Mouse (Mus musculus): Measurements from ENCODE around the gene Gli2. TPM values are rescaled to one million over a fixed set of nuclear protein-coding genes. Genes with fewer than 3 reads are reported as not detected.

Gene Gli2
- total RNA-seq, 1 experiment = 9.8 TPM

DNA sequence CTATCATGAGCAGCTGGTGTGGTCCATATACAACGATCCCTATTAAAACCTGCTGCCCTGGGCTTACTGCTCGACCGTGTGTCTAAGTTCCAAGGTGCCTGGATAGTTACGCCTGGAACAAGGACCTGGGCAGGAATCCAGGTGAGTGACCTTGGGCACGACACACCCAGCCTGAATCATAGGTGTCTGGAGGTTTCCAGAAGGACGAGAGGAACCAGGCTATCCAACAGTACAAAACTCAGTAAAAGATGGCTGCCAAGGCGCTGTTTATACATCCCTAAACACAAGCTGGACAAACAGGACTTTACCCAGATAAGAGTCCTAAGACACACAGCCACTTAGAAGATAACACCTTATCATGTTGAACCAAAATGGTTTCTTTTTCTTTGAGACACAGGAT, 94.8 kb downstream of the Gli2 start:
- Histone ChIP-seq H3K9ac (ENCODE audit: insufficient read depth, low read depth, low read length, poor library complexity, severe bottlenecking) (no peak overlapping the region), H3K9me3 (ENCODE audit: control insufficient read depth, insufficient read depth, low read depth, low read length) (no peaks in the 10 kb centered on the region), H3K4me1 (ENCODE audit: control insufficient read depth in 2 of 2, insufficient read depth in 2 of 2, low read length in 2 of 2, poor library complexity in 1 of 2) (peaks cover 2% of the 10 kb centered on the region in 2 experiments; a peak in 1 of 4 replicates), H3K27ac (ENCODE audit: insufficient read depth, low read depth, low read length, poor library complexity, severe bottlenecking) (no peak overlapping the region), H3K4me3 (ENCODE audit: insufficient read depth in 1 of 2, low read depth in 1 of 2, low read length in 2 of 2, poor library complexity in 1 of 2, severe bottlenecking in 1 of 2) (no peak overlapping the region), H3K36me3 (ENCODE audit: control insufficient read depth, insufficient read depth, low read length, poor library complexity, severe bottlenecking) (no peaks in the 10 kb centered on the region; the same call in 1 of the 2 replicates)
- in situ Hi-C loops (cut with MboI; ENCODE audit: low sequenced_read_pairs in 2 of 2, unreplicated experiment in 2 of 2) = no loop called here
- TF ChIP-seq CHD2 (IDR thresholded peaks at IDR 0.05; ENCODE audit: low read depth, low read length) (no peak), HCFC1 (IDR thresholded peaks at IDR 0.05; ENCODE audit: borderline replicate concordance, insufficient read depth, low read length) (no peak), ZNF384 (IDR thresholded peaks at IDR 0.05; ENCODE audit: low read depth, low read length) (no peak), MAFK (IDR thresholded peaks at IDR 0.05; ENCODE audit: insufficient read depth, low read depth, low read length) (no peak), ZC3H11A (IDR thresholded peaks at IDR 0.05; ENCODE audit: borderline replicate concordance, low read depth, low read length) (no peak)
- DNase-seq (ENCODE audit: low read depth, low spot score) = no peak

DNA sequence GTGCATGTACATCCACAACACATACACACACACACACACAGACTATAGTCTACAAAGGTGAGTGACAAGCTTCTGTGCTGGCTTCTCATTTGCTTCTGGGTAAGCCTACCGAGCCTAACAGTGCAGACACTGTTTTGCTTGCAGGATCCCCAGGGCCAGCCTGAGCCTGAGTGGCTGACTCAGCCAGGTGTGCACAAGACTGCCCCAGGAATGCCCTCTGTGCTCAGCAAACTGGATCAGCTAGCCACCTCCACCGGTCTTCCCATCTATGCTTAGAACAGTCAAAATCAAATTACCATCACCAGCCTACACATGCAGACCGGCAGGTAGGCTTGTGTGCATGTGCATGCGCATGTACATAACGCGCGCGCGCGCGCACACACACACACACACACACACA, 97.6 kb downstream of the Gli2 start:
- in situ Hi-C loops (cut with MboI; ENCODE audit: low sequenced_read_pairs in 2 of 2, unreplicated experiment in 2 of 2) = no loop called here
- Histone ChIP-seq H3K4me3 (ENCODE audit: insufficient read depth in 1 of 2, low read depth in 1 of 2, low read length in 2 of 2, poor library complexity in 1 of 2, severe bottlenecking in 1 of 2) (no peak overlapping the region), H3K9me3 (ENCODE audit: control insufficient read depth, insufficient read depth, low read depth, low read length) (no peaks in the 10 kb centered on the region), H3K27ac (ENCODE audit: insufficient read depth, low read depth, low read length, poor library complexity, severe bottlenecking) (no peak overlapping the region), H3K9ac (ENCODE audit: insufficient read depth, low read depth, low read length, poor library complexity, severe bottlenecking) (no peak overlapping the region), H3K4me1 (ENCODE audit: control insufficient read depth in 2 of 2, insufficient read depth in 2 of 2, low read length in 2 of 2, poor library complexity in 1 of 2) (peaks cover 2% of the 10 kb centered on the region in 2 experiments; a peak in 1 of 4 replicates), H3K36me3 (ENCODE audit: control insufficient read depth, insufficient read depth, low read length, poor library complexity, severe bottlenecking) (peaks cover 8% of the 10 kb centered on the region; the same call in 1 of the 2 replicates)
- TF ChIP-seq HCFC1 (IDR thresholded peaks at IDR 0.05; ENCODE audit: borderline replicate concordance, insufficient read depth, low read length) = no peak
- TF ChIP-seq ZC3H11A (IDR thresholded peaks at IDR 0.05; ENCODE audit: borderline replicate concordance, low read depth, low read length) = no peak
- TF ChIP-seq CHD2 (IDR thresholded peaks at IDR 0.05; ENCODE audit: low read depth, low read length) = no peak
- TF ChIP-seq ZNF384 (IDR thresholded peaks at IDR 0.05; ENCODE audit: low read depth, low read length) = no peak
- TF ChIP-seq MAFK (IDR thresholded peaks at IDR 0.05; ENCODE audit: insufficient read depth, low read depth, low read length) = no peak
- DNase-seq (ENCODE audit: low read depth, low spot score) = no peak

DNA sequence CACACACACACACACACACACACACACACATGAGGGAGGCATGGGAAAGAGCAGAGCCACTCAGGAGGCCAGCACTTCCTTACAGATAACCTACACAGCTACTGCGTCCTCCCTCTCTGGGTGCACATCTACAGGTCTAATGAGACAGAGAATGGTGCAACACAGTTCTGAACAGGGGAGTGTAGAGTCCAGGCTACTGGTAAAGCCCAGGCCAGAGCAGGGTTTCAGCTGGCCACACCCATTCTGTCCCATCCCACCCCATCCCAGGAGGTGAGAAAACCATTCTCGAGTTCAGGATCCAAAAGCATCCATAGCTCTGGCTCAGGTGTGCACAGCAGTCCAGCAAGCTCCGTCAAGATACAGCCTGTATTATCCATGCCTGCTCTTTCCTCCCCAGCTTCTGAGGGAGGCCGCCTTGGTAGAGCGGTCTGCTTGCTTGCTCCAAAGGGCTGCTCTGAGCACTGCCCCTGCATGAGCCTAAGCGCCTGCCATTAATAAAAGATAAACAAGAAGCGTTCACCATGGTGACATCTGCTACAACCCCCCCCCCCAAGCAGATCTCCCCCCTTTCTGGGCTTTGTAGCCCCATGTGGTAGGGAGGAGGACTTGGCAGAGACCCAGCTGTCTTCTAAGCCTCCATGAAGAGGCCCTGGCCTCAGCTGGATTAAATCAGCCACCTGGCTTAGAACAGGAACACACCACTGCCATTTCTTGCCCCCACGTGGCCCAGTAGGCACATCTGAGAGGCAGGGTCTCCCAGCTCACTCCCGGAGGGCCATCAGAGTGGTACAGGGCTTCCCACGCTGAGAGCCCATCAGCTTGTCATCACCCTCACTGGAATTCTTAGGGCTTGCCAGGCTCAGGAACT, 98.8 kb downstream of the Gli2 start:
- Histone ChIP-seq H3K4me3 (ENCODE audit: insufficient read depth in 1 of 2, low read depth in 1 of 2, low read length in 2 of 2, poor library complexity in 1 of 2, severe bottlenecking in 1 of 2) (no peak overlapping the region), H3K4me1 (ENCODE audit: control insufficient read depth in 2 of 2, insufficient read depth in 2 of 2, low read length in 2 of 2, poor library complexity in 1 of 2) (peaks cover 2% of the 10 kb centered on the region in 2 experiments; a peak in 1 of 4 replicates), H3K9ac (ENCODE audit: insufficient read depth, low read depth, low read length, poor library complexity, severe bottlenecking) (no peak overlapping the region), H3K27ac (ENCODE audit: insufficient read depth, low read depth, low read length, poor library complexity, severe bottlenecking) (no peak overlapping the region), H3K9me3 (ENCODE audit: control insufficient read depth, insufficient read depth, low read depth, low read length) (no peaks in the 10 kb centered on the region), H3K36me3 (ENCODE audit: control insufficient read depth, insufficient read depth, low read length, poor library complexity, severe bottlenecking) (peaks cover 9% of the 10 kb centered on the region; the same call in 1 of the 2 replicates)
- in situ Hi-C loops (cut with MboI; ENCODE audit: low sequenced_read_pairs in 2 of 2, unreplicated experiment in 2 of 2) = no loop called here
- no peak for DNase-seq (ENCODE audit: low read depth, low spot score)
- no peak for TF ChIP-seq ZC3H11A (IDR thresholded peaks at IDR 0.05; ENCODE audit: borderline replicate concordance, low read depth, low read length)
- no peak for TF ChIP-seq ZNF384 (IDR thresholded peaks at IDR 0.05; ENCODE audit: low read depth, low read length)

DNA sequence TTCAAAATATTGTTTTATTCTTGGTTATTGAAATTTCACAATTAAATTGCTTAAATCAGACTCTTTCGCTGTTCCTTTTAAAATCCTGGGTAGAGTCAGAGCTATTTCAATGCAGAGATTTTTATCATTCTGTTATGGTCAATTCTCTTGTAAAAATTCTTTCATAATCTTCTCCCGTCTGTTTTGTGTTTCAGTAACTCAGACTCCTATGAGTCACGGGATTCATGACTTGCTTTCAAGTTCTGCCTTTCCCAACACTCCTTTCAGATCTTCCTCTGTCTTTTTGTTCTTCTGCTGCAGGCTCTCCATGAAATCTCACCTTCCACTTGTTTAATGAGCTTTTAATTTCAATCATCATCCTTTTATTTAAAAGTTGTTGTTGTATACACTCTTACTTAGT, 100.4 kb downstream of the Gli2 start:
- TF ChIP-seq ZC3H11A (IDR thresholded peaks at IDR 0.05; ENCODE audit: borderline replicate concordance, low read depth, low read length) = no peak
- no peak for TF ChIP-seq MAFK (IDR thresholded peaks at IDR 0.05; ENCODE audit: insufficient read depth, low read depth, low read length)
- TF ChIP-seq HCFC1 (IDR thresholded peaks at IDR 0.05; ENCODE audit: borderline replicate concordance, insufficient read depth, low read length) = no peak
- TF ChIP-seq ZNF384 (IDR thresholded peaks at IDR 0.05; ENCODE audit: low read depth, low read length) = no peak
- TF ChIP-seq CHD2 (IDR thresholded peaks at IDR 0.05; ENCODE audit: low read depth, low read length) = no peak
- in situ Hi-C loops (cut with MboI; ENCODE audit: low sequenced_read_pairs in 2 of 2, unreplicated experiment in 2 of 2) = no loop called here
- Histone ChIP-seq H3K9me3 (ENCODE audit: control insufficient read depth, insufficient read depth, low read depth, low read length) (no peaks in the 10 kb centered on the region), H3K9ac (ENCODE audit: insufficient read depth, low read depth, low read length, poor library complexity, severe bottlenecking) (no peak overlapping the region), H3K36me3 (ENCODE audit: control insufficient read depth, insufficient read depth, low read length, poor library complexity, severe bottlenecking) (peaks cover 9% of the 10 kb centered on the region; the same call in 1 of the 2 replicates), H3K27ac (ENCODE audit: insufficient read depth, low read depth, low read length, poor library complexity, severe bottlenecking) (no peak overlapping the region), H3K4me1 (ENCODE audit: control insufficient read depth in 2 of 2, insufficient read depth in 2 of 2, low read length in 2 of 2, poor library complexity in 1 of 2) (no peaks in the 10 kb centered on the region), H3K4me3 (ENCODE audit: insufficient read depth in 1 of 2, low read depth in 1 of 2, low read length in 2 of 2, poor library complexity in 1 of 2, severe bottlenecking in 1 of 2) (no peak overlapping the region)
- DNase-seq (ENCODE audit: low read depth, low spot score) = no peak

Data from ES-E14 (cell line).